Mouse (Mus musculus): Measurements from ENCODE around the gene Elac2.

Elac2 gene

GRCm38 (mm10) chr11:65020744-65021143 lies 41.9 kb downstream of the Elac2 start:
- DNase-seq (ENCODE audit: low spot score in 2 of 2), result no peak

DNA sequence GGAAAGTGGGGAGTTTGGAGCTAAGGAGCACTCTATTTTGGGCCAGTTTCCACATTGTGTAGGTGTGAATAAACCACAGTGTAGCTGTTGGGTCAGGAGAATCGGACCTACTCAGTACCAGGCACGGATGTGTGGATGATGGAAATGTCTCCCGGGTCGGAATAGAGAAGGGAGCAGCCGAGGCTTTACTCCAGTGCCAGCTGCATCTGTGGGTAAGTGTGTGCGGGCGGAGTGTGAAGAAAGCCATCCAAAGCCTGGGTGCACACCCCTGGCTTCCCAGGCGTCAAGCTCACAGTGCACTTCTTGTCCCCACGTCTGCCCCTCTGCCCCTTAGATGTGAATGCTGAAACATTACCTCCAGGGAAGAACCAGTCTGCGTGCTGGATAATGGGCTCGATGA lies 43.9 kb downstream of the Elac2 start:
- DNase-seq (ENCODE audit: low spot score in 2 of 2), result peak in 1 of 2 experiments; percentile 51

GRCm38 (mm10) chr11:65028049-65028448 lies 49.2 kb downstream of the Elac2 start:
- no peak for DNase-seq (ENCODE audit: low spot score in 2 of 2)

DNA sequence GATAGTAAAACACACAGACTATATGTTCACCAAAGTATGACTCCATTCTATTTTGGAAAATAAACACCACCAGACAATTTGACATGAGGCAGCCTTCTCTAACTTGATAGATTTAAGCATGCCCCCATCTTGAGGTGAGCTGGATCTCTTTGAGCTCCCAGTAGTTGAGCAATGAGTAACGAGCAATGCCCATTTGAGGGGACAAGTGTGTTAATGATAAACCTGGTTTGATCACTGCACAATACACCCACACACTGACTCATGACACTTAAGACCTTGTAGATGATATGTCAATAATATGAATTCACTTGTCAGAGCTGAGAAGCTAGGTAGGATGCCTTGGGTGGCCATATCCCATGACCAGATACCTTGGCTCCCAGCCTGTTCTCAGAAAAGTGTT lies 51.4 kb downstream of the Elac2 start:
- no peak for DNase-seq (ENCODE audit: low spot score in 2 of 2)

DNA sequence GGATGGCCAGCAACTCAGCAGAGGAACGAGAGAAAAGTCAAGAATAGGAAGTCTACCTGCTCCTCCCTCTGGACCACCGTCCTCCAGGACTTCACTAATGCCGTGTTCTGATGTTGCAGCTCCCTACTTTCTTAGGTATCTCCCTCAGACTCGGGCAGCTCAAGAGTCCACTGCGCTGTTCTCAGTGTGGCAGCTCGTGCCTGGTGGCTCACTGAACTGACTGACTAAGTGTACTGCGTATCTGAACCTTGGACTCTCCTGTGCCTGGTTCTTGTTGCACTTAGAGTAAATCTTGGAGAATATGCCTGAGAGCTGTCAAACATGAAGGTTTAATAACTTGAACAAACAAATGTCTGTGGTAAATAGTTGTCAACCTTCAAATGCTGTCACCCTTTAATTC lies 53.4 kb downstream of the Elac2 start:
- DNase-seq (ENCODE audit: low spot score in 2 of 2), result no peak

DNA sequence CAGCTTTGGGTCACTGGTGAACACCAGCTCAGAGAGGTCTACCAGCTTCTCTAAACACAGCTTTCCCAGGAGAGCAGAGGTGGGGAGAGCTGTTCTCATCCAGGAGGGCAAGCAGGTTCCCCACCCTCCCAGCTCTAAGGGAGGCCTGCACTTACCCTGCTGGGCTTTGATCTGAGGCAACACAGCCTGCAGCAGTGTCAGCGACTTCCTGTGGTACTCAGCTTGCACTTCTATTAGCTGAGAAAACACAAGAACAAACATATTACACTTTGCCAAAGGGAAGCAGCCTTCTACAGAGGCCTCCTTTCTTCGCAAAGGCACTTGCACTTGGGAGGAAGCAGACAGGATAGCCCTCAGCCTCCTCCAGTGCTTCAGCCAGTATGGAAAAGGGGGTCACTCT lies 60.2 kb downstream of the Elac2 start:
- DNase-seq (ENCODE audit: low spot score in 2 of 2), result no peak

GRCm38 (mm10) chr11:65039517-65040095 lies 60.8 kb downstream of the Elac2 start:
- DNase-seq (ENCODE audit: low spot score in 2 of 2), result no peak

GRCm38 (mm10) chr11:65040556-65040955 lies 61.7 kb downstream of the Elac2 start:
- DNase-seq (ENCODE audit: low spot score in 2 of 2), result no peak

- peak in 1 of 2 experiments; percentile 58 for DNase-seq (ENCODE audit: low spot score in 2 of 2)
Observed at GRCm38 (mm10) chr11:65049090-65049489, 70.3 kb downstream of the Elac2 start.

DNA sequence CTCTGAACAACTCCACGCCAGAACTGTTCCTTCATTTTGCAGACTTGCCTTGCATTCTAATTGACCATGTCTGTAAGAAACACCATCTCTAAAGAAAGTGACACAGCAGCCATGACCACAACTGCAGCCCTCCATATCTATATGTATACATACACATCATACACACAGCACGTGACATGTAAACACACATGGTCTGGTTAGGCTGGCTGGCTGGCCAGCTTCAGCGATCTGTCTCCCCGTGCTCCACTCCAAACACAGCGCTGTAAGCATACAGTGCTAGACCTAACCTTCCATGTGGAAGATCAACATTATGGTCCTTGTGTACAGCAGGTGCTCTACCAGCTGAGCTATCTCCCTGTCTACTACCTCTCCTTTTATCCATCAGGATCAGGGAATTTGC lies 72.0 kb downstream of the Elac2 start:
- DNase-seq (ENCODE audit: low spot score in 2 of 2), result no peak

Data from frontal cortex, postnatal 36 days (tissue).